Mouse (Mus musculus): ENCODE data around the gene Creb5. TPM values are rescaled to one million over a fixed set of nuclear protein-coding genes. Genes with fewer than 3 reads are reported as not detected.
A peak's percentile ranks its signal among the peaks of the same experiment; 100 is the strongest.

The Creb5 gene
- total RNA-seq, 2 experiments from 2014 or later: 3.0 to 3.6 TPM

DNA sequence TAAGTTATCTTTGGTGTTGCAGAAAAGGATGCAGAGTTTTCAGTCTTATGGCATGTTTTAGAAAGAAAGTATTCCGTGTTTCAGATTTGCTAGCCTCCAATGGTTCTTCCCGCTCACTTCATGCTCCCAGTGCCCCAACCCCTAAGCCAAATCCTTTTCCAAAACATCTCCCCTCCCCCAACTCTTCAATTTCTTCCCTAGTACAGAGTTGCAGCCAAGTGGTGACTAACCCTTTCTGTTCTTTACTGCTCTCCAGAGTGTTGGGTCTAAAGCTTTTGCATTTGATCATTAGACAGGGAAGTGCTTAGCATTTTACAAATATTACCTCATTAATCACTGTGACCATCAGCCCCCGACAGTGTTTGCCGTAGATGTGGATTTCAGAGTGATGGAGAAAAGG is 142.8 kb downstream of the Creb5 start:
- no peak for DNase-seq (ENCODE audit: low spot score in 2 of 2)

DNA sequence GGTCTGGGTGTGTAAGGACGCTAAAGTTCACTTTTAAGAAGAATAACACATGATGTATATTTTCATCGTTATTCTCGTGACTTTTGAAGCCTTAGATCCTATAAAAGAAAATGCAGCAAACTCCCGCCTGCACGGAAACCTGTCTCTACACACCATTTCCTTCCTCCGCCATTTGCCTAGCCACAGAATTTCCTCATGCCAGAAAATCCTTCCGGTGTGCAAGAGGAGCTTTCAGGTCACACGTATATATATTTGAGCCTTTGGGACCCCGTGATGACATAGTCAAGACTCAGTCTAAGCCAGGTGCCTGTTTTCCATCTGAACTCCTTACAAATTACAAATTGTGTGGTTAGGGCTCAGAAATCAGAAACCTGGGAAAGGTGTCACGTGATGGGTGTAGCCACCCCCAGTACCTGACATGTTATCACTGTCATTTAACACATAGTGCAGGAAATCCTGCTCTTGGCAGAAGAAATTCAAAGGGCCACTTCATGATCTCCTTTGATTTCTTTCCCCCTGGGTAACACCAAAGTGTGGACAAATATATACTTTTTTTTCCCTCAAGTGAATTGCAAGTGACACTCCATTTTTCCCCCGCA is 158.9 kb downstream of the Creb5 start:
- DNase-seq (ENCODE audit: low spot score in 2 of 2): no peak

DNA sequence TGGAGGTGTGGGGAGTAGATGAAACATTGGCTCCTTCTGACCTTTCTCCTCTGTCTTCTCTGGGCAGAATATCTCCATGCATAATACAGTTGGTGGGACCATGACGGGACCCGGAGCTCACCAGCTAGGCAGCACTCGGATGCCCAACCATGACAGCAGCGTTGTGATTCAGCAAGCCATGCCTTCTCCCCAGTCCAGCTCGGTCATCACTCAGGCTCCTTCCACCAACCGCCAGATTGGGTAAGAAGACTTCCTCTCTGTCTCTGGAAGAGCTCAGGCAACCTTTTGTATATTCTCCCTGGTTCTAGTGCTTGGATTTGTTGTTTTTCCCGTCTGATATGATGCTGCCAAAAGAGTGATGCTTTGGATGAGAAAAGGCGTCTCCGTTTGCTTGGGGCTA is 160.4 kb downstream of the Creb5 start:
- no peak for DNase-seq (ENCODE audit: low spot score in 2 of 2)

DNA sequence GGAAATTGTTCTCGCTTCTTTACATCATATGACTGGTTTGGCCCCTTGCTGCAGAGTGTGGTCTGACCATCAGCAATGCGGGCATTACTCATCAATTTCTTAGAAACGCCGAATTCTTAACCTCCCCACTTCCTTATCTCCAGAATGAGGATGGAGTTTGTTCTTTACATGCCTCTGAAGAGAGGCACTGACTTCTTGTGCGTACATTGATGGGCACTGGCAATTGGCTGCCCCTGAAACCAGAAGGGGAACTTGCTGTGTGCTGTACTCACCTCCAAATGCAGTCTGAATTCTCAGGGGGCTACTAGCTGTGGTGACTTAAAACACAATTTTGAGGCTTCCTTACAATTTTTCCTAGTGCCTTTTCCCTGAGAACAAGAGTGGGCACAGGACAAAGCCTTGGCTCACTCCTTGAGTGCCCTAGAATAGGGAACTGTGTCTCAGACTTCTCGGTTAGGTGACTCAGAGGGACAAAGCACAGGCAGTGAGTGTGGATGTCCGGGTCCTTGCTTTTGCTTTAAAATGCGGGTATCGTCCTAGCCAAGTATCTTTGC is 161.3 kb downstream of the Creb5 start:
- no peak for DNase-seq (ENCODE audit: low spot score in 2 of 2)

DNA sequence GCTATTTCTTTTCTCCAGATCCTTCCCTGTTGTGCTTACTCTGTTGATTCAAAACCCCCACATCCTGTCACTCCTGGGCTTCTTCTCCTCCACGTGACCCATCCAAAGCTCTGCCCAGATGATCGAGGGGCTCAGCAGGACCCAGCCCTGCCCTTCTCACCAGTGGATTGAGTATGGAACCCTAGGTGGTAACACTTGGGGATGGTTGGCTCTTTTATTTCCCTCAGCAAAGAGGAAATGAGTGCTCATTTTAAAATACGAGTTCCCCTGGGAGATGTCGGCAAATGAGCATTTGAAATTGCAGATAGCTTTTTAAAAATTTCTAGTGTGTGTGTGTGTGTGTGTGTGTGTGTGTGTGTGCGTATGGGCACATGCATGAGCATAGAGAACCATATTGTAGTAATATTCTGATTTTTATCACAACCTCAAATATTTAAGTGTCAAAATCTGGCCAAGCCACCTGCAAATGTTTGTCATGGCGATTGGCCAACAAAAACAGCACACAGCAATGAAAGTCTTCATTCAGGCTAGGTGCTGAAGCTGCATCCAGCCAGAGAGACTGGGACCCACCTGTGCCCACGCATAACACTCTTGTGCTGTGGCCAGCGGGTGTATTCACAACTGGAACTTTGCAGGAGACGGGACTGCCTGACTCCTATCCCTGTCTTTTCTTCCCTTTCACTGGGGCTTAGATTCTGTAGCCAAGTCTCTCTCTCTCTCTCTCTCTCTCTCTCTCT is 162.5 kb downstream of the Creb5 start:
- no peak for DNase-seq (ENCODE audit: low spot score in 2 of 2)

DNA sequence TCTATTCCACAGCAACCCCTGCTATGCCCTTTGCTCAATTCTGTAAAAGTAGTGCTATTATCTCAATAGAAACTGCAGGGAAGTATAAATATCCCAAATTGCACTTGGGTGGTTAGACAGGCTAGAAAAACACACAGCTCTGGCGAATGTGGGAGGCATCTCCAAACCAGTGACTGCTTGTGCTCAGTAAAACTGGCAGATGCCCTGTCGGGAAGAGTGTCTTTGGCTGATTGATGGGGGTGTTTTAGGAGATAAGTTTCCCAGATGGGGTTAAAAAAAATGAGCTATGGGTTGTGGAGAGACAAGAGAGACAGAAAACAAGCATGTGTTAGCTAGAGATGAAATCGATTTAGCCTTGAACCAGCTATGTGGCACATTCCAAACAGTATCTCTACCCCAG is 163.4 kb downstream of the Creb5 start:
- DNase-seq (ENCODE audit: low spot score in 2 of 2): no peak

DNA sequence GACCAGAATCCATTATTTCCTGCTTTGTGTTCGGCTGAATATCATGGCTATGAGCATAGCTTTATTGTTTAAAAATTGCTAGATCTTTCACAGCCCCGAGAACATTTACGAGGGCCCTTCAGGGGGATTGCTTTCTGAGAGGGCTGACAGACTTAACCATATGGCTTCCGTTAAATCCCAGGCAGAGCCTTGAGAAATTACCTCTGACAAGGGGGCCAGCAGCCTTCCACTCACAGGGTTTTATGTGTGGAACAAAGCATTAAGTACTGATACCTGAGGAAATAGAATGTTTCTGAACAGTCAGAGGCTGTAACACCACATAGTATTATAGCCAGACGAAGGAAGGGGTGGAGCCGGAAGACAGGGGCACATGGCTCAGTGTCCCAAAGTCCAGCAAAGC is 165.2 kb downstream of the Creb5 start:
- DNase-seq (ENCODE audit: low spot score in 2 of 2): no peak

DNA sequence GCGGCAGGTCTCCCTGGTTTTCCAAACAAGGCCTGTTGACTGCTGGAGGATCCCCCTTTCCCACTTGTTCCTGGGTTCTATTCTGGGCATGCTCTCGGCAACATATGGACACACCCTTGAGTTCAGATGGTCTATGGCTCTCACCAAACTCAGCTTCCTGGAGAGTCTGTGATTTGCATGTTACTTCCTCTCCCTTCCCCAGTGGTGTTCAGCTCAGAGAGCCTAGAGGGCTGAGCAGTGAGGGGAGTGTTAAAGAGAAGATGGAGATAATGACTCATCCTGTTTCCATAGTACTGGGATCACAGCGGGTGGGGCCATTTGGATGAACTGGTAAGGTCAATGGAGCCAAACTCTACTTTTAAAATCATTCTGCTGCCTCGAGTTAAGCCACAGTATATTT is 168.4 kb downstream of the Creb5 start:
- DNase-seq (ENCODE audit: low spot score in 2 of 2): no peak

DNA sequence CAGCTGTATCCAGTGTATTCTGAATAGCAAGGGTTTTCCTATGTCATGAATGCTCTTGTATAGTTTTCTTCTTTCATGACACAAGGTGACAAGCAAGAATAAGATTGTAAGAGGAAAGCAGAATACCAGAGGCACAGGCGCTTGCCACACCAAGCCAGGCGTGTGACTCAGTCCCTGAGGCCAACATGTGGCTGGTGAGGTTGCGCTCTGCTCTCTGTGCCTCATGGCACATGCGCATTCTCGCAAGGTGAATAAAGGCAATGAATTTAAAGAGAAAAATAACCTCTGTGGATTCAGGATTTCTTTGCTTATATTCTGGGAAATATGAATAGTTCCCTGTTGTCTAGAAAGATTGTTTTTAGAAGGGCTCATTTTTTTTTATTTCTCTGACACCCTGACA is 169.0 kb downstream of the Creb5 start:
- no peak for DNase-seq (ENCODE audit: low spot score in 2 of 2)

DNA sequence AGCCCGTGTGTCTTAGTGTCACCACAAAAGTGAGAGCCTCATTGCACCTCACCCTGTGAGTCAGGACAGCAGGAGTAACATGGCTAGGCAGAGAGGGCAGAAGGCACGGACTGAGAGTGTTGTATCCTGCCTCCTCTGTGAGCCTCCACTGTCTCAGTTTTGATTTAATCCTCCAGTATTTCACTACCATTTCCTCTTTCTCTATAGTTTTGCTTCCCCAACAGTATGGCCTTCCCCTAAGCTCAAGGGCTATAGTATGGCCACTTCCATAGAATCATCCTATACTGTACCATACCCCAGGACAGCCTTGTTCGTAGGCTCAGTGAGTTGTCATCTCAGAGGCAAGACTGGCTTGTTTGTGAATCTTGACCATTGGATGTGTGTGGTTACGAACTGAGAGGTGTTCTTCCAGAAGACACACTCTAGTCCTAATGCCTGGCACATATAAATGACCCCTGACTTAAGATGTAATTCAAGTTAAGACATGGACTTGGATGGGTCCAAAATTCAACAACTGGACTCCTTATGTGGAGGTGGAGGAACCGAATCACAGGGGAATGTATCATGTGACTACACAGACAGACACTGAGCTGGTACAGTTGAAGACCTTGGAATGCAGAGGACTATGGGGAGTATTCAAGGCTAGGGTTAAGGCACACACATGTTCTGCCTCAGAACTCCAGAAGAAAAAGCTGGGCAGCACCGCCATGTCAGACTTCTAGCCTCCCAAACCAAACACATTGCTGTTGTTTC is 173.1 kb downstream of the Creb5 start:
- DNase-seq (ENCODE audit: low spot score in 2 of 2): no peak

DNA sequence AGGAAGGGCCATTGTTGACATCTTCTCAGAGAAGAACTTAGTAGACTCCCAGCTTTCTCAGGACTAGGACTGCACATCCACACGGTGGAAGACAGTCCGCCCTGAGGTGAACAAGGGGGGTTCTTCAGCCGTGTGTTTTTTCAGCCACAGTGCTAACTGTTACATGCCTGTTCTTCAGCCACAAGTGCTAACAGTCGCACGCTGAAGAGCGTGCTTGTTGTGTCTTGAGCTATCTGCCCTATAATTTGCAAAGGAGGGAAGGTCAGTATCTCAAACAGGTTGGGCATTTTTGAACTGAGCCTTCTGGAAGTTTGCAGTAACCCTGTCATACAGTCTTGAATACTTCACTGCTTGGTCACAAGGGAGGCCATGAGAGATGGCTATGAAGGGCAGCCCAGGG is 174.0 kb downstream of the Creb5 start:
- DNase-seq (ENCODE audit: low spot score in 2 of 2): no peak

DNA sequence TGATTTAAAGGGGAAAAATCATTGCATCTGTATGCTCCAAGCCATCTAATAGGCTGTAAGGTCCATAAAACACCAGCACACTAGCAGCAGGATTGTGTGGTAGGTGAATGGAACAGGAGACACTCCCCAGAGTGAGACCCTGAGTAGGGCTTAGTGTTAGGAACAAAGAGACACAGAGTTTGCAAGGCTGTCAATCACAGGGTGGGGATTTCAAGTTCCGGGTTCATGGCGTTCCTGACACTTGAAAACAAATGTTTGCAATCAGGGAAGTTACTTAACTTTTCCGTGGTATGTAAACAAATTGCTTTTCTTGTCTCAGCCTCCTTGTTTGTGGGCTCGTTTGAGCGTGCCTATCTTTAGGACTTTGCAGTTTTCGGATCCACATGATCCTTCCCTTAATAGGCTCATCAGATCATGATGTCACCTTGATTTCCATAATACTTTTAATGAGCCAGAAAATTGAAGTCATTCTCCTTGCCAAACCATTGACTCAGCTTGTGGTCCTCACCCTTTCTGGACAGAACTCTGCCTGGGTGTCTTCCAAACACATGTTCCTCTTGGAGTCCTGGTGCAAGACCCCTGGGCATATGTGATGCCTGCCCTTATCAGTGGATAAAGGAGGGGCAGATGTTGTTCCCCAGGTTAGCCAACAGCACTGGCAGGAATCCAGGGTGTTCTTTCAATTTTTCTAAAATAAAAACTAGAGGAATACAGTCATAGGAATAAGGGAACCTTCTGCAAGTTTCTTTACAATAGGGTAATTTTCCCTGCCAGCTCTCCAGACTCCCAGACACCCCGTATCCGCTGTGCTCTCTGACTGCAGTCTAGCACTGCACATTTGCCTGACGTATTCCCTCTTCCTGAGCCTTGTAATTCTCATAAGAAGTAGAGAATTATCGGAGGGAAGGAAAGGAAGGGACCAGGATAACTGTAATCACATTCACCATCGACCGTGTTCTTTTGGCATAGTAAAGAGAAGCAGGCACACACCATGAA is 175.0 kb downstream of the Creb5 start:
- DNase-seq (ENCODE audit: low spot score in 2 of 2): no peak

DNA sequence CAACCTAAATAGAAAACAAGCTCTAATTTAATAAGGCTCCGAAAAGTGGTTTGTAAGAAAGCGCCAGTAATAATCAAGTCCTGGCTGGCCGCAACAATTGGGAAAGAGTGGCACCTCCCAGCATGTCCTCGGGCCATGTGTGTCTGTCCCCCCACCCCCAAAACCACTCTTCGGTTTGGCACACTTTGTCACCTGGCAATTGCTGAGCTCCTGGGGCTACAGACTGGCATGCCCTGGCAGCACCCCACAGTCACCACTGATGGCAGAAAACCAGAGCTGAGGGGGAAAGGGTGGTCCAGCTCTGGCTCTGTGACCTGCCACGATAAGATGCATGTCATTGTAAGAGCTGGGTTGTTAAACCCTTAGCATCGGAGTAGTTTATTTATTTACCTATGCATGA is 175.7 kb downstream of the Creb5 start:
- no peak for DNase-seq (ENCODE audit: low spot score in 2 of 2)

DNA sequence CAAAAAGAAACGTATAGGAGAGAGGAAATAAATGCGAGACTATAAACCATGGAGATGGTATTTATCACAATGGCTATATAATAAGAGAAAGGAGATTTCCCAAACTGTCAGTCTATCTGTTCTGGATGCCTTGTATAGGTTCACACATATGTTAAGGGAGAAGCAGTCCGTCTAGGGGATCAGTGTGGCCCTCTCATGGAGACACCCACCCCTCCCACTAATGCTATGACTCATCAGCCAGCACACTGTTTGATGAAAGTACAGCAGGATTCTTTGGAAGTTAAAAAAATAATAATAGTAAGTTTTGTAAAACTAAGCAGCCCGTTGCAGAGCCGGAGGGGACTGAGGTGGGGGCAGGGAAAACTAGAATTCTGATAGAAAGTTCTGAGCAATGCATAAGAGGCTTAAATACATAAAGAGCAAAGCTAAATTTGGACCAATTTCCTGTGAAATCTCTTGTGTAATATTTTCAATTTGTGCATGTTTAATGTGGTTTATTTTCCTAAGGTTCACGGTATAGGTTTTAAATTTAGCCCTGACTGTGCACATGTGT is 176.3 kb downstream of the Creb5 start:
- DNase-seq (ENCODE audit: low spot score in 2 of 2): no peak

DNA sequence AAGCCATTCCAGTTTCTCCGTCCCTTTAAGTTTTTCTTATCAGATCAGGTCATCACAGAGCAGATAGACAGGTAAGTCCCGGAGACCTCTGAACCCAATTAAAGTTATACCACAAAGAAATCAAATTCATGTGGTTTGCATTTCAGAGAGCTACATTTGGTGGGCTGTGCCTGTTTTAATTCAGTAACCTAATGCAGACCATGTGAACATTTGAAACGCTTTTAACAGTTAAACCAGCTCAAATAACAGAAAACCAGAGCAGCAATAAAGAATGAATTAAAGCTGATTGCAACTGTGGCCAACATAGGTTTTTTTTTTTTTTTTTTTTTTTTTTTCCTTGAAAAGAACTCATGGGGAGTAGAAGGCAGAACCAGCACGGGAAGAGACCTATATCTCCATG is 182.1 kb downstream of the Creb5 start:
- no peak for DNase-seq (ENCODE audit: low spot score in 2 of 2)

DNA sequence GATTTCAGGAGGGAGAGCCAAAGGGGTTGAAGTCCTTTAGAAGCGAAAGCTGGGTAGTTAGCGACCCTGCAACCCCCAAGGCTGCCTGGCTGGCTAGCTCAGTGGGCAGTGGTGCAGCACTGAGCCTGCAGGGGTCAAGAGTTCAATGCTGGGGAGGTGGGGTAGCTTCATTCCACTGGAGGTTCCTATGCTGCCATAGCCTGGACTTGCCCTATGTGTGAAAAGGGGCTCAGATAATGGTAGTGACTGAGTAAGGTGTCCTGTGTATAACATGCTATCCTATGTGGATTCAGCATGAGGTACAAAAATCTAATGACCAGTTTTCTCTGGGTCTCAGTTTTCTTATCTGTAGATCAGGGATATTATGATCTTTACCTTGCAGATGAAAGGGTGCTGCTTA is 182.6 kb downstream of the Creb5 start:
- no peak for DNase-seq (ENCODE audit: low spot score in 2 of 2)

DNA sequence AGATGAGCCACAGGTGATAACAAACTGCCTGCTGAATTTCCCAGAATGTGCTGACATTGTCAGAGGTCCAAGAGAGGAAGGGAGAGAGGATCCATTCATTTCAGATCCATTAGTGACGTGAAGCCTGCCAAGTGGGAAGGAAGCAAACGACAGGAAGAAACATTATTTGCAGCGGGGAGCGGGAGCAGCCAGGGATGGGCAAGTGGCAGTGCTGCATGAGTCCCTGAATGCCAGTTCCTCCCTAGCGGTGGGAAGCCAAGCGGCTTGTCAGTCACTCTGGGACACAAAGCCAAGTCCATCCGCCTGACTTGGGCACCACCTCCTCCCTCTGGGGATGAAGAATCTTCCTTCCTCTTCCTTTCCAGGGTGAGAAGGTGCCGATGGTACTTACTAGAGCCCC is 183.5 kb downstream of the Creb5 start:
- peak; percentile 25 to 37 for DNase-seq (ENCODE audit: low spot score in 2 of 2)

DNA sequence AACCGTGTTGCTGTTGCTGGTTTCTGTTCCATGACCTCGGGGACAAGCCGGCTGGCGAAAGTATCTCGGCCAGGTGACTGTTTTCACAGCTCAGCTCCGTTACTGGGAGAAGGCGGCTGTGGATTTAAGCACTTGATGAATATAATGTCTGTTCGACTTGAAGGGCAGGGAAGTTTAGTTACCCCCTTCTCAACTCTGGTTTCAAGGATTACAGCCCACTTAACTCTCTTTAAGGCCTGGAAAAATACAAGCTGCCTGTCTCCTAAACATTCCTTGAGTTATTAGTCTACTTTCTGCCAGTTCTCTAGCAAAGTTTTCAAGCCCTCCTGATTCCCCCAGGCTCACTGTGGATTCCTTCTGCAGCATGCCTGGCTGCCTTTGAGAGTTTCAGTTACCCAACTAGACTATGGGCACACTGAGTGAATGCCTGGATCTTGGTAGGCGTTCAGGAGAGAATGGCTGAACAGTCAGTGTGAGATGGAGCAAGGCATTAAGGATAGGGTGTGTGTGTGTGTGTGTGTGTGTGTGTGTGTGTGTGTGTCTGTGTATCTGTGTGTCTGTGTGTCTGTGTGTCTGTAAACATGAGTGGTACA is 184.0 kb downstream of the Creb5 start:
- no peak for DNase-seq (ENCODE audit: low spot score in 2 of 2)

DNA sequence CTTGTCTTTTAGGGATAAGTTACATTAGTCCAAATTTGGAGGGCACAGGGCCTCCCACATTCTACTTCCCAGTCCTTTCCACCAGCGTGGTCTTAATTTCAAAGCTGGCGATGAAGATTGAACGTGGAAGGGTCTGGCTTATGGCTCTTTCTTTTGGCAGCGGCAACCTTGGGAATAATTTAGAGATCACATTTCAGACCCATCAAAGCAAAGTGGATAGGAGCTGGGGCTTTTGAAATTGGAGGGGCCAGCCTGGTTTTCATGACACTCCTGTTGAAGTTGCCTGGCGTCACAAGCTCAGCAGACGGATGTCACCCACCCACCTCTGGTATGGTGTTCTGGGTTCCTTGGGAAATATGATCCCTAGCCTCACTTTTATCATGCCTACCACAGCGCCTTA is 185.7 kb downstream of the Creb5 start:
- no peak for DNase-seq (ENCODE audit: low spot score in 2 of 2)

DNA sequence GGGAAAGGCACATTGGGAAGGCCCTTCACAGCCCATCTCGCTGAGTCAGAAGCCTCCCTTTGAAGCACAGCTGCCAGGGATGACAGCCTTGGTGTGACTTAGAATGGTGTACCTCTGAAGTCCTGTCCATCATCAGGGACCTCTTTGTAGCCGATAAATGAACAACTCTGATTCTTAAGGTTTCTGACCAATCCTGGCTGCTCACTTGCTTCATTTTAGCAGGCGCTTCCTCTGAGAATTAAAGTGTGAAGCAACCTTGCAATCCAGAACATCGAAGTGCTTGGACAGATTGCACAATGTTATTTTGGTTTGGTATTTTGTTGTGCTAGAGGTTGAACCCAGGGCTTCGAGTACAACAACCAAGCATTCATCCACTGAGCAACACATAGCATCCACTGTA is 190.4 kb downstream of the Creb5 start:
- no peak for DNase-seq (ENCODE audit: low spot score in 2 of 2)

Data from layer of hippocampus, postnatal 10 days (tissue).